Mouse (Mus musculus): ENCODE measurements around the gene Tab3. TPM values are rescaled to one million over a fixed set of nuclear protein-coding genes. Genes with fewer than 3 reads are reported as not detected.

Tab3 gene
- 6.0 and 8.8 TPM in 2 replicates for polyA plus RNA-seq (2011; ENCODE audit: insufficient read length, low read depth, missing spikeins)

GRCm38 (mm10) chrX:85573532-85574181, at the start of gene Tab3:
Gene Tab3 (plus strand): TSS chrX:85574022.
- no peak for TF ChIP-seq CTCF (IDR thresholded peaks at IDR 0.05; ENCODE audit: borderline replicate concordance, insufficient read depth, low read length)
- TF ChIP-seq POLR2A (IDR thresholded peaks at IDR 0.05; ENCODE audit: low read depth, low read length), result peak; percentile 67
- H3K4me1 ChIP-seq (ENCODE audit: control insufficient read depth, insufficient read depth, low read length), result no peaks in the 10 kb centered on the region
- 0 out of 2 replicates have a peak within 1 kb of the TSS, but pooled peaks have one; percentile 19 for H3K27ac ChIP-seq (ENCODE audit: insufficient read depth, low read length)
- H3K4me3 ChIP-seq (ENCODE audit: insufficient read depth, low read length), result peak within 1 kb of the TSS; percentile 87

DNA sequence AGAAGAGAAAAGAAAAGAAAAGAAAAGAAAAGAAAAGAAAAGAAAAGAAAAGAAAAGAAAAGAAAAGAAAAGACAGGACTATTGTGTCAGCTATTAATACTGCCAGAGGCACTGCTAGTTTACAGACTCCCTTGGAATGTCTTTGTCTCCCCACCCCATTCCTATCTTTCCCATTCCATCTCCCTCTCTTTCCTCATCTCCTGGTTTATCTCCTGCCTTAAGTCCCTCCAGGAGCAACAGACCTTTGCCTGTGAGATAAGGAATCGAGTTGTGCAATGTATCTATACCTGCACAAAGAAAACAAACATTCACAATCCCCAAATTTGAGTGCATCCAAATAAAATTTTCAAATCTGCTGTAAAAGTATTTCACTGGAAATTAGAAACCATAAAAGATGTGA, 48.3 kb upstream of the Tab3 start:
- Histone ChIP-seq H3K4me3 (ENCODE audit: insufficient read depth, low read length) (no peak overlapping the region), H3K4me1 (ENCODE audit: control insufficient read depth, insufficient read depth, low read length) (no peaks in the 10 kb centered on the region), H3K27ac (ENCODE audit: insufficient read depth, low read length) (no peak overlapping the region)
- TF ChIP-seq CTCF (IDR thresholded peaks at IDR 0.05; ENCODE audit: borderline replicate concordance, insufficient read depth, low read length) (no peak), POLR2A (IDR thresholded peaks at IDR 0.05; ENCODE audit: low read depth, low read length) (no peak)

- TF ChIP-seq CTCF (IDR thresholded peaks at IDR 0.05; ENCODE audit: borderline replicate concordance, insufficient read depth, low read length) (no peak), POLR2A (IDR thresholded peaks at IDR 0.05; ENCODE audit: low read depth, low read length) (no peak)
- Histone ChIP-seq H3K4me1 (ENCODE audit: control insufficient read depth, insufficient read depth, low read length) (no peaks in the 10 kb centered on the region), H3K4me3 (ENCODE audit: insufficient read depth, low read length) (no peak overlapping the region), H3K27ac (ENCODE audit: insufficient read depth, low read length) (no peak overlapping the region)
These were observed 47.4 kb upstream of the Tab3 start for GRCm38 (mm10) chrX:85526263-85527019.

DNA sequence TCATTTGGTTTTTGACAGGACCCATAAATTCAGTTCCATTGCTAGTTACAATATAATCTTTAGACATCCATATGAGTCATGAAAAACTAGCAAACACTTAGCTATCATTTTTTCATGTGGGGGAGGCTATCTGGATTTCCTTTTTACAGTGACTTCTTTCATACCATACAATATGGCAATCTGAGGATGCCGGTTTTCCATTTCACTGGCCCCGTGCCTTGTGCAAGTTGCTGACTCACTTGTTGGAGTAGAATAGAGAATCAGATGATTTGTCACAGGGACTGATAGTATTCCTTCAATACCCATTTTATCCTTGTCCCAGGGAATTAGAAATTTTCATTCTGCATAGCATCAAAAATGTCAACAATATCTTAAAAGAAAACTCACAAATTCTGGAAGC, 14.9 kb upstream of the Tab3 start:
- H3K27ac ChIP-seq (ENCODE audit: insufficient read depth, low read length), result no peak overlapping the region
- TF ChIP-seq CTCF (IDR thresholded peaks at IDR 0.05; ENCODE audit: borderline replicate concordance, insufficient read depth, low read length) (no peak), POLR2A (IDR thresholded peaks at IDR 0.05; ENCODE audit: low read depth, low read length) (no peak)
- H3K4me1 ChIP-seq (ENCODE audit: control insufficient read depth, insufficient read depth, low read length), result no peaks in the 10 kb centered on the region
- no peak overlapping the region for H3K4me3 ChIP-seq (ENCODE audit: insufficient read depth, low read length)

DNA sequence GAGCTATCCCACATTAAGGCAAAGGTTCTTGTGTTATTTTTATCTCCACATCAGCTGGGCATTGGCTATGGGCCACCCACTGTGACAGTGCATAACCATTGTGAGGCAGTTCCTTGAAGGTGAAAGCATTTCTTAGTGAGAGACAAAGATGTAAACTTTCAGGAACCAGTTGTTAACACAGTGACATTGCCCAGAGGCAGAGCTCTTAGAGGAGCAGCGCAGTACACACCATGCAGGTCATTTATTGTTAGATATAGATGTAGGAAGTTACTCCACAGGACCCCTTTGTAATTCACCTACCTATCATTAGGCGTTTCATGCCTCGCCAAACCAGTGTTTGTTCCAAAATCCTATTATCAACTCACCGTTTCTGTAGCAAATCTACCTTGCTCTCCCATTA, 7.6 kb upstream of the Tab3 start:
- Histone ChIP-seq H3K27ac (ENCODE audit: insufficient read depth, low read length) (no peak overlapping the region), H3K4me1 (ENCODE audit: control insufficient read depth, insufficient read depth, low read length) (no peaks in the 10 kb centered on the region), H3K4me3 (ENCODE audit: insufficient read depth, low read length) (no peak overlapping the region)
- no peak for TF ChIP-seq POLR2A (IDR thresholded peaks at IDR 0.05; ENCODE audit: low read depth, low read length)
- no peak for TF ChIP-seq CTCF (IDR thresholded peaks at IDR 0.05; ENCODE audit: borderline replicate concordance, insufficient read depth, low read length)

DNA sequence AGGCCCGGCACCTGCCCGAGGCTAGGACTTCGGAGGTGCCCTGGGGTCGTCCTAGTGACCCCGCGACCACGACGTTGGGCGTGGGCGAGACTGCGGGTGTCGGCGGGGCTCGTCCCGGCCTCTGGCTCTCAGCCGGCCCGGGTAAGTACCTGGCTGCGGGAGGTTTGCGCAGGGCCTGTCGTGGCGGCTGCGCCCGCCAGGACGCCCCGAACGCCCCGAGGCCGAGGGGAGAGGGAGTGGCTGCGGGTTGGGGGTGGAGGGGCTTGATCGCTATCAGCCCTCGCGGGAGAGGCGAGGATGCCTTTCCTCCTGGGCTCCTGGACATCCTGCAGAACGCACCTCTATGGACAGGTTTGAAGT, 340 bp downstream of the Tab3 start:
- Histone ChIP-seq H3K4me1 (ENCODE audit: control insufficient read depth, insufficient read depth, low read length) (no peaks in the 10 kb centered on the region), H3K4me3 (ENCODE audit: insufficient read depth, low read length) (peak overlapping the region; percentile 83), H3K27ac (ENCODE audit: insufficient read depth, low read length) (no peak overlapping the region)
- no peak for TF ChIP-seq CTCF (IDR thresholded peaks at IDR 0.05; ENCODE audit: borderline replicate concordance, insufficient read depth, low read length)
- no peak for TF ChIP-seq POLR2A (IDR thresholded peaks at IDR 0.05; ENCODE audit: low read depth, low read length)

GRCm38 (mm10) chrX:85576310-85576709, 2.5 kb downstream of the Tab3 start:
- TF ChIP-seq POLR2A (IDR thresholded peaks at IDR 0.05; ENCODE audit: low read depth, low read length) (no peak), CTCF (IDR thresholded peaks at IDR 0.05; ENCODE audit: borderline replicate concordance, insufficient read depth, low read length) (no peak)

DNA sequence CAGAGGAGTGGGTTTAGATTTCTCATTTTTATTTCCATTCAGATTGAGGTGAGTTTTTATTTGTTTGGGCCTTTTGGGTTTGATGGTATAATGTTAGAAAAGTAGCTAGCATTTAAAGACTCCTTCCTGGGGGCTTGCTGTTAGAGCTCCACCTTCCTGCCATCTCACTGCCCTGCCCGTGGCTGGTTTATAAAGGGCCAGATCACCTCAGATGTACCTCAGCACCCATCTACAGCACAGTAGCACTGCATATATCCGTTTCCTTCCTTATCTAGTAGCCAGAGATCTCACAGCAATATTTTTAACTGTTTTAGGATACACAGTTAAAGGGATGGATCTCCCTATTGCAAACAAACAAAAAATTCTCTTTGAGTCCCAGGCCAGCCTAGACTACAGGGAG, 6.9 kb downstream of the Tab3 start:
- TF ChIP-seq POLR2A (IDR thresholded peaks at IDR 0.05; ENCODE audit: low read depth, low read length) (no peak), CTCF (IDR thresholded peaks at IDR 0.05; ENCODE audit: borderline replicate concordance, insufficient read depth, low read length) (no peak)
- Histone ChIP-seq H3K27ac (ENCODE audit: insufficient read depth, low read length) (no peak overlapping the region), H3K4me3 (ENCODE audit: insufficient read depth, low read length) (no peak overlapping the region)

More at GRCm38 (mm10) chrX:85576310-85576709, 2.5 kb downstream of the Tab3 start:
- no peaks in the 10 kb centered on the region for H3K4me1 ChIP-seq (ENCODE audit: control insufficient read depth, insufficient read depth, low read length)
- H3K4me3 ChIP-seq (ENCODE audit: insufficient read depth, low read length), result no peak overlapping the region
- no peak overlapping the region for H3K27ac ChIP-seq (ENCODE audit: insufficient read depth, low read length)

GRCm38 (mm10) chrX:85582517-85582916, 8.7 kb downstream of the Tab3 start:
- no peak for TF ChIP-seq POLR2A (IDR thresholded peaks at IDR 0.05; ENCODE audit: low read depth, low read length)
- no peak for TF ChIP-seq CTCF (IDR thresholded peaks at IDR 0.05; ENCODE audit: borderline replicate concordance, insufficient read depth, low read length)
- Histone ChIP-seq H3K4me1 (ENCODE audit: control insufficient read depth, insufficient read depth, low read length) (no peaks in the 10 kb centered on the region), H3K4me3 (ENCODE audit: insufficient read depth, low read length) (no peak overlapping the region), H3K27ac (ENCODE audit: insufficient read depth, low read length) (no peak overlapping the region)

More for the DNA sequence above, 6.9 kb downstream of the Tab3 start:
- H3K4me1 ChIP-seq (ENCODE audit: control insufficient read depth, insufficient read depth, low read length), result no peaks in the 10 kb centered on the region

DNA sequence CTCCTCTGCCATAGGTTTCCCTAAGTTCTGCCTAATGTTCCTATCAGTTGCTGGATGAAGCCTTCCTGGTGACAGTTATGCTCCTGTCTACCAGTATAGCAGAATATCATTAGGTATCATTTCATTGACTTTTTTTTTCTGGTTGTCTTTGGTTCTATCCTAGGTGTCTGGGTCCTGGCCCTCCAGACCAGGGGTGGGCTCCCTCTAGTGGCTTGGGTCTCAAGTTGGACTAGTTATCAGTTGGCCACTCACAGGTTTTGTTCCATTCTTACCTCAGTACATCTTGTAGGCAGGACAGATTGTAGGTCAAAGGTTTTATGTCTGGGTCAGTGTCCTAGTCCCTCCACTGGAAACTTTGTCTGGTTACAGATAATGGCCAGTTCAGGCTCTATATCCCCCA, 11.8 kb downstream of the Tab3 start:
- no peaks in the 10 kb centered on the region for H3K4me1 ChIP-seq (ENCODE audit: control insufficient read depth, insufficient read depth, low read length)
- H3K27ac ChIP-seq (ENCODE audit: insufficient read depth, low read length), result no peak overlapping the region
- no peak for TF ChIP-seq POLR2A (IDR thresholded peaks at IDR 0.05; ENCODE audit: low read depth, low read length)
- H3K4me3 ChIP-seq (ENCODE audit: insufficient read depth, low read length), result no peak overlapping the region
